Mouse (Mus musculus) thymus, postnatal 0 days (tissue): ENCODE measurements around the gene Ero1lb. TPM values are rescaled to one million over a fixed set of nuclear protein-coding genes. Genes with fewer than 3 reads are reported as not detected.
"Not testable (repeated sequence)": the region's sequence is repeated elsewhere in the genome, so short reads cannot be mapped to it uniquely, and the experiment has no call there.

Experiments used
- DNase-seq: peaks from one replicate; pipeline ENCODE4 v3.0.0-alpha.2; 2015; ENCODE audit warnings: low spot score
- polyA plus RNA-seq: library from polyadenylated mRNA; unstranded; fragments of >200 nt; fragmentation: Nextera tagmentation; extraction: Ambion mirVana; gene quantifications from 2 replicates; pipeline ENCODE4 v1.2.1, GENCODE M21; 2015

Ero1lb gene
- polyA plus RNA-seq, 1 experiment from 2014 or later = 9.7 TPM

DNA sequence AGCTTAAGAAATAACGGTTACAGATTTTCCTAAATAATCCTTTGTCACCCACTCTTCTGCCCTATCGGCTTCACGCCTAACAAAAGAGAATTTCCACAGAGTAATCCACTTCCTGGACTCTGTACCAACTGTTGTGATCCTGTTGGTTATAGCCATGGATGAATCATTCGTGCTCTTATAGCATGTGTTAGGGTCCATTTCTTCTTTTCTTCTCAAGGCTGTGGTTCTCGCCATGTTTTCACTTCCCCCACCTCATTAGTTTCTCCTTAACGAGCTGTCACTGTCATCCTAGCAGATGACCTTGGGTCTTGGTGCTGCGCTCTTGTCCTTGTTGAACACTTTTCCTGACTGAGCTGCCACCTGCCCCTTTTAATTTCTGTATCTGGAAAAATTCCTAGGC is 4.1 kb downstream of the Ero1lb start:
- DNase-seq = no peak

DNA sequence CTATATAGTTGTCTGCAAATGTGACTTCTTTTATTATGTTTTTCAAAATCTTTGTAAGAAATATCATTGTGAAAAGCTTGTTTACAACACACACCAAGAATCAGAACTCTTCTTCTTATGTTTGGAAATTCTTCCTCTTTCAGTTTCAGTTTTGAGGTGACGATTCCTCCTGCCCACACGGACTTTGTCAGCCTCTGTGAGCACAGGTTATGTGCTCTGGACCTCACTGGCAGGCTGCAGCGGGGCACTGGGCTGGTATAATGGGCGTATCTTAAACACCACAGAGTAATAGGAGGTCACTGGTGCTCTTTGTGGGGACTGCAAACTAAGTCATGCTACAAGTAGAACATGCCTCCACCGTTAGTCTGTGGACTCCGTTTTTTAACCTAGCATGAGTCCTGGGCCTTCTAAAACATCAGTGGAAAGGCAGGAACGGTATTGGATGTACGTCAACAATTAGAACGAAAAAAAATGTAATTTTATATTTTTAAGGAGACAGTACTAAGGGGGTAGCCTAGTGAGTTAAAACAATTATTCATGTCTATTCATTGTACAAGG is 9.4 kb downstream of the Ero1lb start:
- peak; percentile 28 for DNase-seq

DNA sequence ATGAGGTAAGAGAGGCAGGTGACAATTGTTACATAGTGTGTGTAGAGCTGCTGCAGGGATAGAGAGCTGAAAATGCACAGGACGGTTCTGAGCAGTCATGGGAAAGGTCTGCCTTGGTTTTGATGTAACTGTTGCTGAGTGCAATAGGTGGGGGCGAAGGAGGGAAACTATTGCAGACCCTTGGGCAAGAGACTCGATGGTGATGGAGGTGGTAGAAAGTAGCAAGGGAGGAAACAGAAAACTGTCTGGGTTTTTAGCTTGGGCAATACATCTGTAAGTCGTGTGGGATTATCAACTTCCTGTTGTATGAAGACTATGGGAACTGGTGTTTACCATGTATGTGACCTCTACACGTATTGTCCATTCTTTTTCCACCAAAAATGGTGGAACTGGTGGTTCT is 12.5 kb downstream of the Ero1lb start:
- no peak for DNase-seq

DNA sequence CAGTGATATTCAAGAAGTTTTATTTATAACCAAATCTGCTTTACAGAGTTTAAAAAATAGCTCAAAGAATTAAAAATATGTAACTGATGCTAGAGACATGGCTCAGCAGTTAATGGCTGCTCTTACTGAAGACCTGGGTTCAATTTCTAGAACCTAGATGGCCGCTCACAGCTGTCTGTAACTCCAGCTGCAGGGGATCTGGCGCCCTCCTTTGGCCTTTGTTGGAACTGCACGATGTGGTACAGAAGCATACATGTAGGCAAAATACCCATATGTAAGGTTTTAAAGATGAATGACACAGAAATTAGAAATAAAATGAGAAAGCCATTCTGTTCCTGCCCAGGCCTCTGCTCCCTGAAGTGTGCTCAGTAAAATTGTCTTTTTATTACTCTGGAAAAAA is 23.3 kb downstream of the Ero1lb start:
- peak; percentile 87 for DNase-seq

DNA sequence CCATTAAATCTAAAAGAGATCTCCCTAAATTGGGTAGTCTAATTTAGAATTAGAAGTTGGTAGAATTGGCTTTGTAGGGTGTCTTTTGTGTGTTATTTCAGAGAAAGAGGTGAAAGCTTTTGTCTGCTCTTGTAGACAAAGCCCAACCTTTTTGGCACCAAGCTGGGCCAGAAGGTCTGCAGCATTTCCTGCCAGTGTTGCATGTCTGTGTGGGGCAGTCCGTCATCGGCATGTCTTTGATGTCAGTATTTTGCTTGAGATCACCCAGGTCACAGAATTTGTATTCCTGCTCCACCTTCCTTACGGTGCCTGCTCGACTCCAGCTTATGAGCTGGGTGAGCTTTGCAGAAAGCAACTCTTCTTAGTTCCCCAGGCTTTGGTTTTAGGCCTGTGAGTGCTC is 31.4 kb downstream of the Ero1lb start:
- DNase-seq = not testable (repeated sequence)

DNA sequence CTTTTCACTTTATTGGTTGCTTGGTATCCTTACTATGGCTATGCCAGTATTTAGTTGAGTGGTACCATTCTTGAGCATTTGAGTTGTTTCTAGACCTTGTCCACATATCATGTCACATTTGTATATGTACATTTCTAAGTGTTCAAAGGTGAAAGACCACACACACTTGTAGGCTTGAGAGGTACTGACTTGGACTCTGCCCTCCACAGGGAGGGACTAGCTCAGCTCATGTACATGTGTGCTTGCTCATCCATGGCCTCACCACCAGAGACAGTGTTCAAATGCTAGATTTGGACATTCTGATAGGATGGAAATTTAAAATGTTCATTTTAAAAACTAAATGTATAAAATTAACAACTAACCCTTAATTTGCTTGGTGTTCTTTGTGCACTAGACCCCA is 44.5 kb downstream of the Ero1lb start:
- not testable (repeated sequence) for DNase-seq

DNA sequence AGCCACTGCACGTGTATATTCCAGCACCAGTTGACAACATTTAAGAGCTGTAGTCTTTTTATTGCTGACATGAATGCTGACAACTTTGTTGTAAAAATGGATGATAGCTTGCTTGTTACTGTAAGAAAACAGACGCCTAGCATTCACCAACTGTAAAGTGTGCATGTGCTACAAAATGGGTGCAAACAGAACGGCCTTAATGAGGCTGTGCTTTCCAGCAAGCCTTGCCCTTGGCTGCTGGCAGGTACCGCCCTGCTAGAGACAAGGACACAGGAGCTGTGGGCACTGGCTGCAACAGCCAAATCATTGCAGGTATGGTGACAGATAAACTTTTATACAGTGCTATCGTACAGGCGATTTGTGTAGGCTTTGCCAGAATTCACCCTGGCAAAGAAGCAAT is 48.4 kb downstream of the Ero1lb start:
- not testable (repeated sequence) for DNase-seq

DNA sequence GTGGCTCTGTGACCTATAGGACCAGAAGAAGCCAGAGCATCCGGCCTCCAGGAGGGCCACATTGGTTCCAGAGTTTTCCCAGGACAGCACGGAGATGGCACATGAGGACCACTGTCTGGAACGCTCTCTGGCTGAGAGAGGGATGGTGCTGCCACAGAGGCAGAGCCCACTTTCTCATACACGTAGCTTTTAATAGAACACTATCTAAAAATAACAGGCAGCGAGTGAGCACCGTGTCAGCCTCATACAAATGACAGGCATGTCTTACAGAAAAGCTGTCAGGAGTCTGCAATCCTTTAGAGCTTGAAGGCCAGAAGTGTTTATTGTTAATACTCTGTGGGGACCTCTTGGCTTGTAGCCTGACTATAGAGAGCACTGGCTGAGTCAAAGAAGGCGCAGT is 48.9 kb downstream of the Ero1lb start:
- not testable (repeated sequence) for DNase-seq

DNA sequence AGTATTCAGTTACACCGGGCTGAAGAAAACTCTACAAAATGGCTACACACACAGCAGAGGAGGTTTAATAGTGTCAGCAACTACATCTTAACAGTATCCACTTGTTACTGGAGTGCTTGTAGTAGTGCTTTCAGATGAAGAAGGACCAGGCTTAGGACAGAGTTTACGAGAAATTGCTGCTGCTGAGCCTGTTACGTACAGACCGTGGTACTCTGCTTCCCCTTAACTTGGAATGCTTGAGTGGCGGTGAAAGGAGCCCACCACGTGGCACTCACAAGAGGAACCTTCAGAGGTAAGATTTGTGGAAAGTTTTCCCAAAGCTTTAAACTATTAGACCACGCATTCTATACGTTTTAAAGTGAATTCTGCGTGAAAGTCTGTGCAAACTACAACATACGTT is 49.3 kb downstream of the Ero1lb start:
- not testable (repeated sequence) for DNase-seq

DNA sequence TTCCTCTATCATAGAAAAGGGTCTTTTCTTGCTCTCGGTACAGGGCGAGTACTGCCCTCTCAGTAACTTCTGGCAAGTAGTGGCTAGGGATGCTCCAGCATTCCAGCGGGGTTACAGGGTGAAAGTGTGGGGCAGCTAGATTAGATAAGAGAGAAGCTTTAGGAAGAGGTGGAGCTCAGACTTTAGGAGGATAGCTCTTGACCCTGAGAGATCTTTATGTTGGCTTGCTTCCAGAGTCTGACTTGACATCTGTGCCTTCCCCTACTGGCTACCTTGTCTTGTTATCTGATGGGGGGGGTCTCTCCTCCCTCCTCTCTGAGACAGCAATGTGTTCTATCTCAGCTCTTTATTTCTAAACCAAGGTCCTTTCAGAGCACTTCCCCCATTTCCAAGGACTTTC is 50.8 kb downstream of the Ero1lb start:
- DNase-seq = not testable (repeated sequence)

DNA sequence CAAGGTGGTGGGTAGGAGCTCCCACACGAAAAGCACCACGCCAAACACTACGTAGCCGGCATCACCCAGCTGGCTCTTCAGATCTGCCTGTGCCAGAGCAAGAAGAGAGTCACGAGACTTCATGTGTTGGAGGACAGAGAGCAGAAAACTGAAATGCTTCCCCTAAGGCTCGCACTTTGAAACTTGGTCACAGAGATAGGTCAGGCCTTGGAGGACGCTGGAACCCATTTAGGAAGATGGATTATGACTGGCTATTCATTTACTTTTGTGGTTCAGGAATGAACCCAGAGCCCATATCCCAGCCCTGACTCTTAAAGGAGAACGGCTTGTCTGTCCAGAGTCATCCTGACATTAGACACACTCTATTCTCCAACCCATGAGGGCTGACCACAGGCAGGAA is 54.1 kb downstream of the Ero1lb start:
- not testable (repeated sequence) for DNase-seq

DNA sequence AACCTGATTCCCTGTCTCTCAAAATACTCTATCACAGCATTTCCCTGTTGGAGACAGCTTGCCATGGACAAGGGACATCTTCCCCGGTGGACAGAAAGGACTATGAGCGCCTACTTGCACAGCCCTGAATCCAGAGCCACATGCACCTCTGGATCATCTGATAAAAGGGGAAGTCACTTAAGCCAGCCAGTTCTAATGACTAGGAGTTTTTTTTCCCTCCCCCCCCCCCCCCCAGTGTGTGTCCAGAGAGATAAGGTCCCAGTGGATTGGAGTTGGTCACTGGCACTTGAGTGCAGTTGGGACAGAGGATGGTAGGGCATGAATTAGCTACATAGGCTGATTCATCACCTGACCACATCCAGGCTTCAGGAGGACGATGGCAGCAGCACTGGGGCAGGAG is 60.4 kb downstream of the Ero1lb start:
- DNase-seq = not testable (repeated sequence)

DNA sequence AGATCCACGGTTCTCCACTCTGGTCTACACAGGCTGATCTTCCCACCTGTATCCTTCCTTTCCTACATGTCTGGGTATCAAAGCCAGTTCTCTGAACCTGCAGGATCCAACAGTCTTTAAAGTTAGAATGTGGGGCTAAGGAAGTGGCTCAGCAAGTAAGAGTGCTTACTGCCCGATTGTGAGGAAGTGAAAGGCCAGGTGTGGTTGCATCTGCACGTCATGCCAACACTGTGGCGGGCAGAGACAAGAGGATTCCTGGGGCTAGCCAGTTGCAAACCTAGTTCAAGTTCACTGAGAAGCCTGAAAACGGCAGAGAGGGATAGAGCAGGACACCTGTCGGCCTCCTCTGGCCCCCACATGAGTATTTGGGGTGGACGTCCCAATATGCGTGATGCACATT is 62.1 kb downstream of the Ero1lb start:
- DNase-seq = not testable (repeated sequence)

DNA sequence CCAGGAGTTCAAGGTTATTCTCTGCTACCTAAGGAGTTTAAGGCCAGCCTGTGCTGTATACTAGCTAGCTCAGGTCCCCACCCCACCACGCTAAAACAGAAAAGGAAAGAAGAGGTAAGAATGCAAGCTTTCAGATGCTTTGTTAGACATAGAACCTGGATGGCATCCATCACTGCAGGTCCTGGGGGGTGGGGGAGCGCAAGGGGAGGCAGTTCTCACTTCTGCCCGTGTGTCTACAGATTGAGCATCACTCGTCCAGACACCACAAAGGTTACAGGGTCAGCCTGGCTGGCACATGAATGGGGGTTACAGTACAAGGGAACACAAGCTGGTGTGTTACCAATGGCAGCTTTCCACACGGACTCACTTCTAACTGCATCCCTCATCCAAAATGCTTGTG is 62.5 kb downstream of the Ero1lb start:
- not testable (repeated sequence) for DNase-seq

DNA sequence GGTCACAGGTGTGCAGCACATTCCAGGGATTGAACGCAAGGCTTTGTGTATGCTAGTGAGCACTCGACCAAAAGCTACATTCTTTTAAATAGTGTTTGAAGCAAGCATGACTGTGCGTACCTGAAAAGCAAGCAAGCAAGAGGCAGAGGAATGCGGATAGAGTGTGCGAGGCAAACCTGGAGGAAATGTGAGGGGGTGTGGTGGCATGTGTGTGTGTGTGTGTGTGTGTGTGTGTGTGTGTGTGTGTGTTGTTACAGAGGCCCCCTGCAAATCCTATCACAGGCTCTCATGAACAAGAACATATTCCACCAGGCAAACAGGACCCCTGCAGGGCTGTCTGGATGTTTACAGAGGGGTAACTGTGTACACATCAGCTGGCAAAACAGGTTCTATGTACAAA is 64.6 kb downstream of the Ero1lb start:
- not testable (repeated sequence) for DNase-seq

DNA sequence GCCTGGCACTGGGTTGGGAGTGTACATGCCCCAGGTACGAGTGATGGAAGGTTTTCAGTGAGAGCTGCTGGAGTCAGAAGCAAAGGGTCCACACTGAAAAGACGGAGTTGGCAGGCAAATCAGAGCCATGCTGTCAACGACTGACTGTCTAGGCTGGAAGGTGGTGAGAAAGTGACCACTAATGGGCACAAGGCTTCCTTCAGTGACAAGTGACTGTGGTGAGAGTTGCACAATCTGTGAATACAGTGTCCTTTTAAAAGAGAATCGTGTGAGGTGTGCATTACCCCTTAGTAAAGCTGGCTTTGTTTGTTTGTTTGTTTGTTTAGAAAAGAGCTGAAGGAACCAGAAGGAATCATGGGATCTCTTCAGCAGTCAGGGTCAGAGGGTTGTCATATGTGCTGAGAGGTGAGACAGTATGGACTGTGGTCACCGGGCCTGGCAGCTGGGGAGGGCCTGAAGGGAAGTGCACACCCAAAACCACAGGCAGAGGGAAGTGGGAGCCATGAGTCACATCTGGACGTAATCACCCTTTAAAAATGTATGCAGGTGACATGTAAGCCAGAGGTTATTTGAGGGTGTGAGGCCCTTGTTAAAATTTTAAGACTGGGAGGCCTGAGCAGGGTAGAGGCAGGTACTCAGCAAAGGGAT is 69.4 kb downstream of the Ero1lb start:
- DNase-seq = not testable (repeated sequence)

DNA sequence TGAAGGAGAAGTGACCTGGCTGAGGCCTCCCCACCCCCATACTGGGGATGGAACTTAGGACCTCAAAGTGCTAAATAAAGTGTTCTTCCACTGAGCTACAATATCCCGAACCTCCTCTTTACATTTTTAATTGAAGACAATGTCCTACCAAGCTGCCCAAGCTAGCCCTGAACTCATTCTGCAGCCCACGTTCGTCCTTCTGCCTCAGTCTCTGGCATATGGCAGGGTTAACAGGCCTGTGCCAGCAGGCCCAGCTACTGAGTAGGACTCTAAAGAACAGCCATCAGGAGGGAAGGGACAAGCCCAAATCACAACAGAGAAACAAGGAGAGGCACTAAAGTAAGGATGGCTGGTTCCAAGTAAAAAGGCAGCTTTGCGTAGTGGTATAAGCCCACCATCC is 77.1 kb downstream of the Ero1lb start:
- DNase-seq = not testable (repeated sequence)

DNA sequence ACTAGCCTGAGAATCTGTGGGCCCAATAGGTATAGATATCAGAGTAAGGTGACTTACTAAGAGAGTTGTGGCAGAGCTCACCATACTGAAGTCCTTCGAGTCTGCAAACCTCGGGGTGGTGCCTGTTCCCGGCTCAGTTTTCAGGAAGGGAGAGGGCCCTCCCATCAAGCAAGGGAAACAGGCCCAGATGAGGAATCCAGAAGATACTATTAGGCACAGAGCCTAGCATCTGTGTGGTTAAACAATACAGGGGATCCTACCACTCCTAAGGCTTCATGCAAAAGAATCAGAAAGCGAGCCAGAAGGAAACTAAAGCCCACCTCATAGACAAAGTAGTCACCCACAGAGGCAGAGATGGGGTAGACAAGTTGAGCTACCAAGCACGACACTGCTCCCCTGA is 81.0 kb downstream of the Ero1lb start:
- not testable (repeated sequence) for DNase-seq

DNA sequence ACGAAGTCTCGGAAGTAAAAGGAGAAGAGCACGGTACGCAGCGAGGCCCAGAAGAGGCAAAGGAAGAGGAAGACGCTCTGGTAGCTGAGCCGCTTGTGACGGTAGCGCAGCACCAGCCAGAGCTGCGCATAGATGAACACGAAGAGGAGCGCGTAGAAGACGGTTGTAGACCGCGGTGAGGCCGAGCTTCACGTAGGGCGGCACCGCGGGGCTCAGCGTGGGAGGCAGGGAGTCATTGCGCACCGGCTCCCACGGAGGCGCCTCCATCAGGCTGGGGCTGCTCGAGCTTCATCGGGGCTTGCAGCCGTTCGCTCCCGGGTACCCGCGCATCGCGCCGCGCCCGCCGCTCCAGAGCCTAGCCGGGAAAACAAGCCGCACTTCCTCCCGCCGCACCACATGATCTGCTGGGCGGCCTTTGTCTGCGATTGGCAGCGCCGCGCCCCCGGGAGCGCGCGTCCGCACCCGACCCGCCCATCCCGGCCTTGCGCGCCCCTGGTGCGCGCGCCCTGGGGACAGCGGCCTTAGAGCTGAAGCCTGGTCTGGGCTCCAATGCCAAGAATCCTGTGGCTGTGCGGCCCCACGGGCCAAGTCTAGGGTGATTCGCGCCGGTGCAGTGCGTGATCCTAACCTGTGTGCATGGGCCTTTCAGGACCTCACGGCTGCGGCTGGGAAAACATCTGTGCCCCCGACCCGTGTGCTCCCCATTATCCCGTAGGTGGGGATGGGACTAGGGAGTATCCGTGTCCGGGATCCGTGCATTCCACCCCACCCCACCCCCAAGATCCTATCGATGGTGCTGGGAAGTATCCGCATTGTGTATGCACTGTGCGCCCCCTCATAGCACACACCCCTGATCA is 84.6 kb downstream of the Ero1lb start:
- DNase-seq = peak; percentile 18

DNA sequence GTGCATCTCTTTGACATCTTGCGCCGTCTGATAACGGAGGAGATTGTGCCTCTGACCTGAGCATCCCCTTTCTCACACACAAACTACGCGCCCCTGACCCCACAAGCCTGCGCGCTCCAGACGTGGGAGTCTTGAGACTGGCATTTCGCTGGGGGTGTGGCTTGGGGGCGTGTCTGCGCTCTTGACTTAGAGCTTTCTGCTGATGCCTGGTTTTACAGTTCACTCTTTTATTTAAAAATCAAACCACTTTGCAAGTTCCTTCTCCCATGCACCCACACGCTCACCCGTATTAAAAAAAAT is 85.2 kb downstream of the Ero1lb start:
- peak; percentile 7 for DNase-seq
